ENCODE assay signal across 8 mouse cellular contexts in genomic region chr3:32317165-32317900, GRCm38 (mm10). TPM values are rescaled to one million over a fixed set of nuclear protein-coding genes. Genes with fewer than 3 reads are reported as not detected.
DNase-seq lines count a peak whose midpoint lies in the region; ATAC-seq and TF ChIP-seq lines count a peak whose summit lies in the region.

No protein-coding gene starts in this region.

- no peaks in the 10 kb centered on the region for H3K36me3 ChIP-seq in thymus, adult 2 months (ENCODE audit: control insufficient read depth, insufficient read depth, low read length)
- no peaks in the 10 kb centered on the region for H3K36me3 ChIP-seq in kidney, embryonic 16.5 days (ENCODE audit: insufficient read depth, low read length)
- no peaks in the 10 kb centered on the region for H3K36me3 ChIP-seq in lung, embryonic 14.5 days (ENCODE audit: insufficient read depth)

- ATAC-seq in kidney, embryonic 16.5 days (ENCODE audit: low FRiP score, low TSS enrichment) = peak; percentile 78; the same call in 1 of the 2 replicates
- peak; percentile 65; the same call in 1 of the 2 replicates for ATAC-seq in lung, embryonic 14.5 days (ENCODE audit: insufficient read depth)
- ATAC-seq in erythroid progenitor cell, adult 5-6 weeks (replicated peaks; ENCODE audit: low FRiP score, poor library complexity, severe bottlenecking) = no peak

- no peak for TF ChIP-seq POLR2A in thymus, adult 2 months (IDR thresholded peaks at IDR 0.05; ENCODE audit: control insufficient read depth, extremely low read depth, insufficient read depth, low read length, poor library complexity)

- 0 out of 2 replicates have a peak, but pooled peaks cover 4% of the 10 kb centered on the region for H3K4me1 ChIP-seq in thymus, adult 2 months (replicated peaks; ENCODE audit: control insufficient read depth, insufficient read depth, low read length)
- no peaks in the 10 kb centered on the region for H3K4me1 ChIP-seq in kidney, embryonic 16.5 days (ENCODE audit: insufficient read depth, low read length)
- no peaks in the 10 kb centered on the region for H3K4me1 ChIP-seq in lung, embryonic 14.5 days (ENCODE audit: insufficient read depth)

- WGBS in thymus, adult 2 months = 24% methylated on average over 12 of the region's 12 CpGs
- 26% methylated on average over 12 of the region's 12 CpGs for WGBS in kidney, embryonic 16.5 days
- WGBS in lung, embryonic 14.5 days = 22% methylated on average over 12 of the region's 12 CpGs

- no peak for TF ChIP-seq CTCF in thymus, adult 2 months (IDR thresholded peaks at IDR 0.05; ENCODE audit: borderline replicate concordance, control insufficient read depth, extremely low read depth, insufficient read depth, low read length, poor library complexity)
- peak; percentile 80 for TF ChIP-seq CTCF in lung, embryonic 14.5 days (IDR thresholded peaks at IDR 0.05; ENCODE audit: low read depth)

- H3K9me3 ChIP-seq in kidney, embryonic 16.5 days (ENCODE audit: low read length) = no peaks in the 10 kb centered on the region
- H3K9me3 ChIP-seq in lung, embryonic 14.5 days (ENCODE audit: low read depth, low read length) = no peaks in the 10 kb centered on the region

- DNase-seq in thymus, adult 2 months = peak; percentile 33
- no peak for DNase-seq in thymus, adult 18-20 months
- DNase-seq in cerebellum, adult 9-10 months = peak; percentile 39
- peak; percentile 45 to 73 for DNase-seq in frontal cortex, postnatal 36 days (ENCODE audit: low spot score in 2 of 2)
- DNase-seq in lung, embryonic 14.5 days = peak; percentile 80
- peak; percentile 23 for DNase-seq in retina, postnatal 7 days (ENCODE audit: low read depth, low spot score)

- no peaks in the 10 kb centered on the region for H3K27me3 ChIP-seq in thymus, adult 2 months (ENCODE audit: control insufficient read depth, insufficient read depth, low read length)
- H3K27me3 ChIP-seq in kidney, embryonic 16.5 days (ENCODE audit: insufficient read depth, low read length) = no peaks in the 10 kb centered on the region
- H3K27me3 ChIP-seq in lung, embryonic 14.5 days (ENCODE audit: insufficient read depth, low read length) = 0 out of 2 replicates have a peak, but pooled peaks cover 4% of the 10 kb centered on the region

- no peak overlapping the region for H3K4me3 ChIP-seq in thymus, adult 2 months (ENCODE audit: control insufficient read depth, insufficient read depth, low read length)
- no peak overlapping the region for H3K4me3 ChIP-seq in kidney, embryonic 16.5 days (ENCODE audit: low read length)
- no peak overlapping the region for H3K4me3 ChIP-seq in lung, embryonic 14.5 days (ENCODE audit: low read depth, low read length)

- no peak overlapping the region for H3K4me2 ChIP-seq in kidney, embryonic 16.5 days (replicated peaks; ENCODE audit: low read depth, low read length)
- no peak overlapping the region for H3K4me2 ChIP-seq in lung, embryonic 14.5 days

- no peak overlapping the region for H3K9ac ChIP-seq in kidney, embryonic 16.5 days (replicated peaks; ENCODE audit: low read length)
- no peak overlapping the region for H3K9ac ChIP-seq in lung, embryonic 14.5 days

- no peak overlapping the region for H3K27ac ChIP-seq in thymus, adult 2 months (ENCODE audit: control insufficient read depth, insufficient read depth, low read length)
- no peak overlapping the region for H3K27ac ChIP-seq in kidney, embryonic 16.5 days (ENCODE audit: low read length)
- no peak overlapping the region for H3K27ac ChIP-seq in lung, embryonic 14.5 days (ENCODE audit: low read depth)

RNA-seq across cellular contexts. Expression of gene Zmat3, which starts 48.5 kb away (rescaled TPM):
- 9.0 and 10.1 TPM in 2 replicates for polyA plus RNA-seq in thymus, adult 2 months (2012; rRNA removed)
- polyA plus RNA-seq in kidney, embryonic 16.5 days (2015; fragmentation: Nextera tagmentation; extraction: Ambion mirVana) = 3.6 and 4.2 TPM in 2 replicates
- polyA plus RNA-seq in lung, embryonic 14.5 days (2014; fragmentation: Nextera tagmentation; extraction: Ambion mirVana) = 4.9 and 5.2 TPM in 2 replicates
- 1.4 and 3.8 TPM in 2 replicates for total RNA-seq in erythroid progenitor cell, adult 5-6 weeks (2015; ENCODE audit: low replicate concordance)
- 0.26 and 0.38 TPM in 2 replicates for total RNA-seq in erythroid progenitor cell, adult 5-6 weeks (2017; ENCODE audit: low replicate concordance)

Comparison
In these comparisons a context has a peak if more than half of its experiments do, and no peak if none do; other contexts are left out.
1. DNase-seq: peak in thymus, adult 2 months (single experiment), cerebellum, adult 9-10 months (single experiment), frontal cortex, postnatal 36 days (2 of 2), lung, embryonic 14.5 days (single experiment) and retina, postnatal 7 days (single experiment); none in thymus, adult 18-20 months (0 of 2).